Mouse (Mus musculus) effector memory CD4-positive, alpha-beta T cell, adult 7 months (primary cell): ENCODE data around the gene Prpf4. TPM values are rescaled to one million over a fixed set of nuclear protein-coding genes. Genes with fewer than 3 reads are reported as not detected.

Experiments
- polyA plus RNA-seq: library from polyadenylated mRNA; unstranded; fragments of 100-300 nt; shearing (Covaris generic); gene quantifications from one replicate; pipeline ENCODE4 v1.2.1, GENCODE M21; 2017

Prpf4 gene
- 25.6 TPM for polyA plus RNA-seq

GRCm38 (mm10) chr4:62408601-62409282 is at the start of gene Prpf4, which contains the start of gene Cdc26:
Gene Prpf4 (plus strand): TSS chr4:62408797.
Gene Cdc26 (minus strand): TSS chr4:62408642.

GRCm38 (mm10) chr4:62360088-62360804 is 48.4 kb upstream of the Prpf4 start, which contains the start of the genes Fkbp15 and Slc31a1:
Gene Fkbp15 (minus strand): TSS chr4:62360548.
Gene Slc31a1 (plus strand): TSS chr4:62360727.

GRCm38 (mm10) chr4:62435081-62435480 is 26.5 kb downstream of the Prpf4 start, which contains the start of gene Rnf183:
Gene Rnf183 (minus strand): TSS chr4:62435252.

GRCm38 (mm10) chr4:62470598-62471051 is 62.0 kb downstream of the Prpf4 start, which contains the start of gene Wdr31:
Gene Wdr31 (minus strand): TSS chr4:62470896.

Other genes starting within 250 kb of the Prpf4 start
- 0.15 TPM for gene Zfp37, start 177.8 kb upstream of the Prpf4 start, polyA plus RNA-seq
- 5.7 TPM for gene Slc31a2, start 146.2 kb upstream of the Prpf4 start, polyA plus RNA-seq
- gene Fkbp15, start 48.2 kb upstream of the Prpf4 start, polyA plus RNA-seq: 43.9 TPM
- gene Slc31a1, start 48.1 kb upstream of the Prpf4 start, polyA plus RNA-seq: 17.0 TPM
- gene Cdc26, start 155 bp upstream of the Prpf4 start, polyA plus RNA-seq: 43.4 TPM
- gene Rnf183, start 26.5 kb downstream of the Prpf4 start, polyA plus RNA-seq: not detected
- 0.83 TPM for gene Wdr31, start 62.1 kb downstream of the Prpf4 start, polyA plus RNA-seq
- gene Bspry, start 71.3 kb downstream of the Prpf4 start, polyA plus RNA-seq: 22.3 TPM
- gene Hdhd3, start 94.7 kb downstream of the Prpf4 start, polyA plus RNA-seq: not detected
- gene Alad, start 111.1 kb downstream of the Prpf4 start, polyA plus RNA-seq: 26.2 TPM
- gene Pole3, start 116.3 kb downstream of the Prpf4 start, polyA plus RNA-seq: 13.1 TPM
- not detected for gene 4933430I17Rik, start 116.6 kb downstream of the Prpf4 start, polyA plus RNA-seq
- gene Rgs3, start 151.1 kb downstream of the Prpf4 start, polyA plus RNA-seq: 65.8 TPM